Mouse (Mus musculus) bone marrow macrophage, adult 2 months (primary cell): ENCODE data around the gene Cyp2b23.
"Not testable (repeated sequence)": the region's sequence is repeated elsewhere in the genome, so short reads cannot be mapped to it uniquely, and the experiment has no call there.

Source experiments
- CTCF ChIP-seq: IDR thresholded peaks from 2 replicates; pipeline ENCODE4 v1.5.1; 2012; ENCODE audit warnings: low read depth, mild to moderate bottlenecking, low read length, moderate library complexity
- POLR2A ChIP-seq: IDR thresholded peaks from 2 replicates; pipeline ENCODE4 v1.6.1; 2012; ENCODE audit warnings: mild to moderate bottlenecking, low read depth, low read length, borderline replicate concordance

DNA sequence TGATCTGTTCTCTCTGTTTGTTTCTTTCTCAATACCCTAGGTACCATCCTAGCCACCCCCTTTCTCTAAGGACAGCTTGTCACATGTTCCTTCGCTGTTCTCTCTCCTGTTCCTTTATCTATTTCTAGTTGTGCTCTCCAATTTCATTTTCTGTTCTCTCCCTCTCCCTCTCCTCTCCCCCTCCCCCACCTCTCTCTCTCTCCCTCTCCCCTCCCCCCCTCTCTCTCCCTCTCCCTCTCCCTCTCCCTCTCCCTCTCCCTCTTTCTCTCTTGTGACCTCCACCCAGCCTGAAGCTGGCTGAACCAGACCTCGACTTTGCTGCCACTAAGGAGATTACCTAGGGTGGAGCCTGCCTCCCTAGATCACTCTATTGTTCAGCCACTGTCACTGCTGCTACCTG is 18.8 kb downstream of the Cyp2b23 start:
- TF ChIP-seq POLR2A, CTCF: not testable (repeated sequence)
